Mouse (Mus musculus) MEL (cell line): ENCODE measurements around the gene Dnal4. TPM values are rescaled to one million over a fixed set of nuclear protein-coding genes. Genes with fewer than 3 reads are reported as not detected.

ENCODE experiments used
- DNase-seq: peaks from one replicate; pipeline ENCODE4 v3.0.0; 2011; ENCODE audit warnings: low read depth, low spot score
- H3K27ac ChIP-seq: 2 replicates; pipeline ENCODE4 v1.5.1; 2012; ENCODE audit warnings: low read depth, mild to moderate bottlenecking, control low read depth, low read length, moderate library complexity; ENCODE audit not compliant: control insufficient read depth
- H3K27me3 ChIP-seq, 2 experiments: fragments of 150-350 bp in 1 of 2; sonication (generic) in 1 of 2; 2 replicates each; pipeline ENCODE4 v1.6.1; 2012; ENCODE audit warnings: low read length in 2 of 2, mild to moderate bottlenecking in 2 of 2, improper control_type of control experiment in 1 of 2, moderate library complexity in 1 of 2; ENCODE audit not compliant: insufficient read depth in 2 of 2, control insufficient read depth in 1 of 2
- H3K36me3 ChIP-seq, 2 experiments: 2 replicates each; pipeline ENCODE4 v1.6.1; 2012 to 2014; ENCODE audit warnings: low read length in 2 of 2, improper control_type of control experiment in 1 of 2, inconsistent platforms in 1 of 2, mild to moderate bottlenecking in 1 of 2; ENCODE audit not compliant: insufficient read depth in 2 of 2, control insufficient read depth in 1 of 2
- H3K4me1 ChIP-seq, 2 experiments: fragments of 150-350 bp in 1 of 2; sonication (generic) in 1 of 2; 2 replicates each; pipeline ENCODE4 v1.6.1; 2012; ENCODE audit warnings: low read length in 2 of 2, improper control_type of control experiment in 1 of 2, mild to moderate bottlenecking in 1 of 2; ENCODE audit not compliant: insufficient read depth in 2 of 2, control insufficient read depth in 1 of 2
- H3K4me3 ChIP-seq, 2 experiments: fragments of 150-350 bp in 1 of 2; sonication (generic) in 1 of 2; 2 replicates each; pipeline ENCODE4 v1.5.1; 2012; ENCODE audit warnings: low read depth in 2 of 2, low read length in 2 of 2, mild to moderate bottlenecking in 2 of 2, moderate library complexity in 2 of 2, control low read depth in 1 of 2, improper control_type of control experiment in 1 of 2; ENCODE audit not compliant: control insufficient read depth in 1 of 2, insufficient read depth in 1 of 2
- H3K79me2 ChIP-seq: 2 replicates; pipeline ENCODE4 v1.6.1; 2012; ENCODE audit warnings: mild to moderate bottlenecking, low read length, moderate library complexity; ENCODE audit not compliant: control insufficient read depth, poor library complexity, insufficient read depth
- H3K9ac ChIP-seq: 2 replicates; pipeline ENCODE4 v1.6.1; 2012; ENCODE audit warnings: low read depth, mild to moderate bottlenecking, control low read depth, low read length, moderate library complexity; ENCODE audit not compliant: control insufficient read depth, poor library complexity, severe bottlenecking
- H3K9me3 ChIP-seq: fragments of 150-350 bp; sonication (generic); replicated peaks from 2 replicates; pipeline ENCODE4 v1.6.1; 2012; ENCODE audit warnings: mild to moderate bottlenecking, low read length, improper control_type of control experiment, moderate library complexity; ENCODE audit not compliant: insufficient read depth
- BHLHE40 ChIP-seq: IDR thresholded peaks from 2 replicates; pipeline ENCODE4 v1.6.1; 2012; ENCODE audit warnings: low read depth, mild to moderate bottlenecking, inconsistent platforms, low read length, improper control_type of control experiment, borderline replicate concordance
- CHD1 ChIP-seq: IDR thresholded peaks from 2 replicates; pipeline ENCODE4 v1.6.1; 2012; ENCODE audit warnings: low read depth, mild to moderate bottlenecking, inconsistent platforms, low read length, improper control_type of control experiment
- CTCF ChIP-seq, 3 experiments: IDR thresholded peaks in 2 of 3; conservative IDR thresholded peaks in 1 of 3; 2 replicates each; pipeline ENCODE4 v1.5.1; 2011 to 2012; ENCODE audit warnings: low read length in 3 of 3, low read depth in 2 of 3, mild to moderate bottlenecking in 2 of 3, improper control_type of control experiment in 1 of 3, inconsistent platforms in 1 of 3, mixed read lengths in 1 of 3, moderate library complexity in 1 of 3; ENCODE audit not compliant: control insufficient read depth in 1 of 3, insufficient read depth in 1 of 3, poor library complexity in 1 of 3, severe bottlenecking in 1 of 3
- E2F4 ChIP-seq: IDR thresholded peaks from 2 replicates; pipeline ENCODE4 v1.6.1; 2011; ENCODE audit warnings: low read depth, low read length, improper control_type of control experiment, borderline replicate concordance
- EP300 ChIP-seq, 2 experiments: IDR thresholded peaks; 2 replicates each; pipeline ENCODE4 v1.6.1; 2011; ENCODE audit warnings: improper control_type of control experiment in 2 of 2, low read length in 2 of 2, low read depth in 1 of 2, mild to moderate bottlenecking in 1 of 2
- HCFC1 ChIP-seq: IDR thresholded peaks from 2 replicates; pipeline ENCODE4 v1.6.1; 2012; ENCODE audit warnings: low read depth, mild to moderate bottlenecking, inconsistent platforms, low read length, improper control_type of control experiment, moderate library complexity
- JUND ChIP-seq: IDR thresholded peaks from 2 replicates; pipeline ENCODE4 v1.6.1; 2011; ENCODE audit warnings: low read depth, mild to moderate bottlenecking, improper control_type of control experiment, low read length
- MAFK ChIP-seq: IDR thresholded peaks from 2 replicates; pipeline ENCODE4 v1.6.1; 2011; ENCODE audit warnings: low read depth, mild to moderate bottlenecking, low read length, improper control_type of control experiment, borderline replicate concordance
- MAX ChIP-seq: IDR thresholded peaks from 2 replicates; pipeline ENCODE4 v1.6.1; 2011; ENCODE audit warnings: low read length, improper control_type of control experiment
- MXI1 ChIP-seq: IDR thresholded peaks from 2 replicates; pipeline ENCODE4 v1.6.1; 2011; ENCODE audit warnings: mild to moderate bottlenecking, low read depth, low read length, improper control_type of control experiment
- MYB ChIP-seq: IDR thresholded peaks from 2 replicates; pipeline ENCODE4 v1.6.1; 2011; ENCODE audit warnings: mild to moderate bottlenecking, low read depth, low read length, improper control_type of control experiment
- MYC ChIP-seq: IDR thresholded peaks from 2 replicates; pipeline ENCODE4 v1.6.1; 2011; ENCODE audit warnings: low read depth, mild to moderate bottlenecking, low read length, improper control_type of control experiment, moderate library complexity
- POLR2A ChIP-seq, 2 experiments: IDR thresholded peaks; 2 replicates each; pipeline ENCODE4 v1.6.1; 2011 to 2012; ENCODE audit warnings: low read length in 2 of 2, mild to moderate bottlenecking in 2 of 2, control low read depth in 1 of 2, improper control_type of control experiment in 1 of 2, low read depth in 1 of 2, moderate library complexity in 1 of 2; ENCODE audit not compliant: control insufficient read depth in 1 of 2, insufficient read depth in 1 of 2, poor library complexity in 1 of 2
- POLR2AphosphoS2 ChIP-seq: IDR thresholded peaks from 2 replicates; pipeline ENCODE4 v1.6.1; 2011; ENCODE audit warnings: low read length, improper control_type of control experiment
- POLR2AphosphoS5 ChIP-seq: IDR thresholded peaks from 2 replicates; pipeline ENCODE4 v1.6.1; 2012; ENCODE audit warnings: low read depth, borderline replicate concordance, mild to moderate bottlenecking, inconsistent platforms, low read length, moderate library complexity, mixed read lengths
- RCOR1 ChIP-seq: IDR thresholded peaks from 2 replicates; pipeline ENCODE4 v1.6.1; 2012; ENCODE audit warnings: low read depth, mild to moderate bottlenecking, inconsistent platforms, low read length, improper control_type of control experiment
- SIN3A ChIP-seq: IDR thresholded peaks from 2 replicates; pipeline ENCODE4 v1.6.1; 2012; ENCODE audit warnings: low read length, improper control_type of control experiment, inconsistent platforms
- SMC3 ChIP-seq: IDR thresholded peaks from 2 replicates; pipeline ENCODE4 v1.6.1; 2011; ENCODE audit warnings: low read depth, low read length, improper control_type of control experiment
- TAL1 ChIP-seq: IDR thresholded peaks from 2 replicates; pipeline ENCODE4 v1.6.1; 2012; ENCODE audit warnings: mild to moderate bottlenecking, inconsistent platforms, low read length, moderate library complexity, mixed read lengths
- TCF12 ChIP-seq: IDR thresholded peaks from 2 replicates; pipeline ENCODE4 v1.6.1; 2014; ENCODE audit warnings: low read depth, mild to moderate bottlenecking, inconsistent platforms, low read length, improper control_type of control experiment, moderate library complexity
- UBTF ChIP-seq: IDR thresholded peaks from 2 replicates; pipeline ENCODE4 v1.6.1; 2012; ENCODE audit warnings: low read depth, mild to moderate bottlenecking, inconsistent platforms, low read length, improper control_type of control experiment, moderate library complexity, borderline replicate concordance; ENCODE audit not compliant: insufficient read depth
- USF2 ChIP-seq, 2 experiments: IDR thresholded peaks; 2 replicates each; pipeline ENCODE4 v1.6.1; 2011 to 2012; ENCODE audit warnings: improper control_type of control experiment in 2 of 2, low read length in 2 of 2, borderline replicate concordance in 1 of 2, inconsistent platforms in 1 of 2, low read depth in 1 of 2, mild to moderate bottlenecking in 1 of 2; ENCODE audit not compliant: insufficient read depth in 1 of 2
- polyA plus RNA-seq, 2 experiments: library from polyadenylated mRNA; stranded (reverse) in 1 of 2; unstranded in 1 of 2; fragments of >175 nt in 1 of 2; fragments of >200 nt in 1 of 2; gene quantifications; 2 replicates each; pipeline versions ENCODE4 v1.2.1 to v1.2.4; 2012; ENCODE audit warnings: low replicate concordance in 2 of 2, low read depth in 1 of 2; ENCODE audit not compliant: insufficient read length in 2 of 2, insufficient read depth in 1 of 2, missing spikeins in 1 of 2
- total RNA-seq: library from RNA; depleted of rRNA; stranded (reverse); fragments of 300-350 nt; gene quantifications from 2 replicates; pipeline ENCODE4 v1.2.3, GENCODE M21; 2012

Gene Dnal4
- total and polyA plus RNA-seq, 3 experiments: 19.5 to 30.0 TPM; not detected in 1

DNA sequence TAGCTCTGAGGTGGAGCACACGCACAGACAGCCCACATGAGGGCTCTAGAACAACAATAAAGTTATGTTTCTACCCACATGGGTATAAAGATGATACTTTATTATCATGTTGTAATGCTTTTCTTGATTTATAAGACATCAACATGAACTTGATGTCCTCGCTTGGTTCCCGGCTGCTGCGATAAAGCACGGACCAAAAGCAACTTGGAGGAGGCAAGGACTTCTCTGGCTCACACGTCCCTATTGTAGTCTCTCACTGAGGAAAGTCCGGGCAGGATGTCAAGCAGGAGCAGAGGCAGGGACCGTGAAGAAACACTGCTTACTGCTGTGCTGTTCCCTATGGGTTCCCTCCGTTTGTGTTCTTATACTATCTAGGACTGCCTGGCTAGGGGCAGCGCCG, 33.6 kb downstream of the Dnal4 start:
- Histone ChIP-seq H3K79me2 (no peaks in the 10 kb centered on the region; the same call in 1 of the 2 replicates), H3K27ac (no peak overlapping the region), H3K36me3 (peaks cover 0 to 11% of the 10 kb centered on the region in 2 experiments; a peak in 2 of 4 replicates), H3K4me3 (no peak overlapping the region), H3K27me3 (no peaks in the 10 kb centered on the region), H3K4me1 (peaks cover 0 to 16% of the 10 kb centered on the region in 2 experiments; a peak in 2 of 4 replicates), H3K9ac (no peak overlapping the region), H3K9me3 (no peaks in the 10 kb centered on the region)
- no peak for DNase-seq
- TF ChIP-seq CHD1 (no peak), RCOR1 (no peak), TCF12 (no peak), MAX (no peak)

DNA sequence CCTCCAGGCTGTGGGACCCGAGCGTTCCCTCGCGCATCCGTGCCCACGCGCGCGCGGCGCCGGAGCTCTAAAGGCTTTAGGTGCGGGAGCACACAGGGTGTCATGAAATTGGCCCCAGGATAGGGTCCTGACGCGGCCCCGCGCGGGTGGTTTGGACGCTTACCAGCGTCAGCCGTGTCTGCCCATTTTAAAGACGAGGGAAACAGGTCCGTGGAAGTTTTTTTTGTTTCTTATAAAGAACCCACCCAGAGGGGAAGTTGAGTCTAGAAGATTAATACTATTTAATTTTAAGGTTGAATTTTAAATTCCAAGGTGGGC, 35.0 kb downstream of the Dnal4 start:
- H3K27ac ChIP-seq: no peak overlapping the region

DNA sequence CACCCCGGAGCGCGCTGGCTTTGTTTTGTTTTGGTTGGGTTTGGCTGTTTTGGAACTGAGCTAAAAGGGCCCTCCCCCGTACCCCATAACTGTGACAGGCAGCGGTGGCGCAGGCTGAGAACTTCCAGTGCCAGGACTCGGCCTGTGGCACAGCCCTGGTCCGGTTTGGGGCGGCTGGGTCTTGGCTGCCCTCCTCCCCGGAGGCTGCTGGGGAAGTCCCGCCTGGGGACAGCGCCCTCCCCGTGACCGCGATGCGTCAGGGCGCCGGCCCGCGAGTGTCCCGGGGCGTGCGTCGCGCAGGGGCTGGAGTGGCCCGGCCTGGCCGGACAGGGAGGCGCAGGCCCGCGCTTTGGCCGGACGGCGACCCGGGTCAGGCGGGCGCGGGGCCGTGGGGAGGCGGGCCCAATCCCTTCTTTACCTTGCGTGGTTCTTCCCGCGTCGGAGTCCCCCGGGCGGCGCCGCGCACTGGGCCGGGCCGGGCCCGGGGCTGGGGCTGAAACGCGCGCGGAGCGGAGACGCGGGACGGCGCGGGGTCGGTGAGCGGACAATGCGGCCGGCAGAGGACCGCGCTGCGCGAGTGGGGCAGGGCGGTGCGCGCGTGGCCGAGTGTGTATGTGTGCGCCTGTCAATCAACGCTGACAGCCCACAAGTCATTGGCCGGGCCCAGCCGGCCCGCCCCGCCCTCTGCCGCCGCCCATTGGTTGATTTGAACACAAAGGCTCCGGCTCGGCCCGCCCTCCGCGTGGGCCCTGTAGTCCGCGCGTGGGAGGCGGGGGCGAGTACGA, 35.5 kb downstream of the Dnal4 start, which contains the start of gene Sun2:
TSS of gene Sun2 (minus strand) at position 616 of the 785 bp plus-strand sequence.
- Histone ChIP-seq H3K27ac (no peak within 1 kb of the TSS), H3K9ac (peak within 1 kb of the TSS; percentile 74), H3K79me2 (no peaks in the 10 kb centered on the region; the same call in 1 of the 2 replicates), H3K9me3 (no peaks in the 10 kb centered on the region), H3K36me3 (peaks cover 0 to 11% of the 10 kb centered on the region in 2 experiments; a peak in 2 of 4 replicates), H3K4me3 (peak within 1 kb of the TSS; percentile 65 to 82), H3K27me3 (no peaks in the 10 kb centered on the region), H3K4me1 (peaks cover 0 to 16% of the 10 kb centered on the region in 2 experiments; a peak in 2 of 4 replicates)
- peak; percentile 88 for DNase-seq
- TF ChIP-seq MAFK (no peak), POLR2A (IDR thresholded peaks at IDR 0.05; ENCODE audit: control insufficient read depth in 1 of 2, insufficient read depth in 1 of 2, low read depth in 1 of 2, low read length in 2 of 2, poor library complexity in 1 of 2) (no peak; a peak in 1 of 4 replicates), CTCF (IDR thresholded peaks at IDR 0.05 in 2 of 3, conservative IDR thresholded peaks at IDR 0.05 in 1 of 3; ENCODE audit: control insufficient read depth in 1 of 3, insufficient read depth in 1 of 3, low read depth in 2 of 3, low read length in 3 of 3, poor library complexity in 1 of 3, severe bottlenecking in 1 of 3) (no peak), JUND (no peak), UBTF (no peak), TCF12 (no peak), TAL1 (no peak), RCOR1 (no peak), MAX (peak; percentile 47; the same call in 1 of the 2 replicates), HCFC1 (no peak), SMC3 (no peak), MXI1 (peak; percentile 72), BHLHE40 (no peak), EP300 (IDR thresholded peaks at IDR 0.05; ENCODE audit: low read depth in 1 of 2, low read length in 2 of 2) (0 out of 4 replicates have a peak, but pooled peaks of 1 of the 2 experiments have one; percentile 11), SIN3A (peak; percentile 60), E2F4 (no peak), POLR2AphosphoS5 (no peak), USF2 (IDR thresholded peaks at IDR 0.05; ENCODE audit: borderline replicate concordance in 1 of 2, insufficient read depth in 1 of 2, low read depth in 1 of 2, low read length in 2 of 2) (no peak), POLR2AphosphoS2 (no peak), MYC (no peak), MYB (no peak), CHD1 (no peak)

More for the DNA sequence above, 35.0 kb downstream of the Dnal4 start:
- Histone ChIP-seq H3K9me3 (no peaks in the 10 kb centered on the region), H3K27me3 (no peaks in the 10 kb centered on the region), H3K79me2 (no peaks in the 10 kb centered on the region; the same call in 1 of the 2 replicates), H3K4me3 (peak overlapping the region; percentile 65 to 82), H3K36me3 (peaks cover 0 to 11% of the 10 kb centered on the region in 2 experiments; a peak in 2 of 4 replicates), H3K9ac (peak overlapping the region; percentile 74), H3K4me1 (peaks cover 0 to 16% of the 10 kb centered on the region in 2 experiments; a peak in 2 of 4 replicates)
- TF ChIP-seq SIN3A (0 out of 2 replicates have a peak, but pooled peaks have one; percentile 56), UBTF (no peak), MYC (peak; percentile 45; the same call in 1 of the 2 replicates)
- DNase-seq: no peak
